Mouse (Mus musculus): ENCODE results near the gene Nt5c3b. TPM values are rescaled to one million over a fixed set of nuclear protein-coding genes. Genes with fewer than 3 reads are reported as not detected.

The Nt5c3b gene
- total RNA-seq (2023) = 4.1 and 4.5 TPM in 2 replicates

DNA sequence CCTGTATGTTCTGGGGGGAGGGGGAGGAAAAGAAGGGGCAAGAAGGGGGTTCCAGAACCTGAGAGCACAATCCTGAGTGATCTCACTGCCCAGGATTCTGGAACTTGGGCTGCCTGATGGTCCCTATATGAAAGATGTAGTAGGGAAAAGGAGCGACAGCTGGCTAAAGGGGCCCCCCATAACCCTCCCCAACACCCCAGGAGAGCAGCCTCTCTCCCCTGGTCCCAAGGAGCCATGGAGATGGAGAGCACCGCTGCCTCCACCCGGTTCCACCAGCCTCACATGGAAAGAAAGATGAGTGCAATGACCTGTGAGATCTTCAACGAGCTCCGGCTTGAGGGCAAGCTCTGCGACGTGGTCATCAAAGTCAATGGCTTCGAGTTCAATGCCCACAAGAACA is at the start of gene Nt5c3b, which contains the start of gene Klhl10:
Gene Nt5c3b, minus strand, starts transcription at position 12 of the 400 bp plus-strand sequence.
Gene Klhl10, plus strand, starts transcription at position 121 of the 400 bp plus-strand sequence.

DNA sequence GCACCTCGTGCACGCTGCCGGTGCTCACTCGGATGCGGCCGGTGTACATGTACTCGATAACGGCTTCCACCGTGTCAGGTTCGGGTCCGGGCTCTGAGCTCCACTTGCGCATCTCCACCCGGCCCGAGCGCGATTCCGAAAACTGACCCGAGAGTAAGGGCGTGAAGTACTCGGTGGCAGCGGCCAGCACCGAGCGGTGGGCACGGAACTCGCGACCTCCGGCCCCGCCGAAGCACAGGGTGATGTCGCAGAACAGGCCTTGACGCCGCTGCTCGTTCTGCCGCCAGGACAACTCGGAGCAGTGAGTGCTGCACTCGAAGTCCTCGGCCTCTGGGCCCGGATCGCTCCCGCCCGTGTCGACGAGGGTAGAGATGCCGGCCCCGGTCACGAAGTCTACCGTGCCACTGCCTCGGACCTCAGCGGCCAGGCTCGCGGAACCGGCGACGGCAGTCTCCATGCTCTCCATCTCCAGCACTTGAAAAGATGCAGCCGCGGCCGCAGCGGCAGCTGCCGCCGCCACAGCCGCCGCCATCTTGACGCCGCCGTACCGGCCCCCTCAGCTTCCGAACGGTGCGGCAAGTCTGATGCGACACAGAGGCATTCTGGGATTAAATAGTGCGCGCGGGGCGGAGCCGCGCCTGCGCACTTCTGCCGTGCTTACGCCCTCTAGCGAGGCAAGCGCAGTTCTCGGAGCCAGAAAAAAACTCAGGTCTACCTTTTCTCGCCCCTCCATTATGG is 30.8 kb upstream of the Nt5c3b start, which contains the start of gene Klhl11:
Gene Klhl11, minus strand, starts transcription at position 545 of the 738 bp plus-strand sequence.

DNA sequence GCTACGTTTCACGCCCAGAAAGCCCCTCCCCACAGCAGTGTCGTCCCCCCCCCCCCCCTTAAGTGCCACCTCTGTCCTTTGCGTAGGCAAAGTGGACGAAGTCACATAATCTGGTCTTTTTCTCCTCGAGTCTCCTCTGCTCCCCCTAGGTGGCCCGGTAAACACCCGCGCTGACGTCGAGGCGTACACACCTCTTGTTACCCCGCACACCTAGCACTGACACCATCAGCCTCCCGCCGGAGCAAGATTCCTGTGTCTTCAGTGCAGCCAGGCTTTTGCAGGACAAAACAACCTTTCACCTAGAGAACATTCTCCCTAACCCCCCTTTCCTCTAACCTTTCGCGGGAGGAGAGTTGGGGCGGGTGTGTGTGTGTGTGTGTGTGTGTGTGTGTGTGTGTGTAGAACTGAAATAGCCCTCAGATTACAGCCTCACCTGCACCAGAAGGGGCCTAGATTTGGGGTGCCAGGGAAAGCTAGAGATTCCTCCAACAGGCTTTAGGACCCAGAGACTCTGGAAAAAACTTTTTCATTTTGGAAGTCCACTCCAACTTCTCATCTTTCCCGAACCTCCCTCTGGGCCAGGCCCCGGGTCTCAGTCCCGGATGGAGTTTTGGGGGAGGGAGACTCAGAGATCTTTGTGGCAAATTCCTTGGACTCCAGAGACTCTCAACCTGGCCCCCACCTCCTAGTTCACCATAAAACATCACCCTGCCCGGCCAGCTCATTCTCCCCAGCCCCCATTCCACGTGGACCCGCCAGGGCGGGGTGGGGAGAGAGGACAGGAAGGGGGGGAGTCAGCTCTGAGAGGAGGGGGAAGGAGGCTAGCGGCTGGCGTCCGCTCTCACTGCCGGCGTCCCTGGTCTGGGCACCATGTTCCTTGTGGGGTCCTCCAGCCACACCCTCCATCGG is 26.4 kb downstream of the Nt5c3b start, which contains the start of gene Fkbp10:
Gene Fkbp10, plus strand, starts transcription at position 784 of the 909 bp plus-strand sequence.

DNA sequence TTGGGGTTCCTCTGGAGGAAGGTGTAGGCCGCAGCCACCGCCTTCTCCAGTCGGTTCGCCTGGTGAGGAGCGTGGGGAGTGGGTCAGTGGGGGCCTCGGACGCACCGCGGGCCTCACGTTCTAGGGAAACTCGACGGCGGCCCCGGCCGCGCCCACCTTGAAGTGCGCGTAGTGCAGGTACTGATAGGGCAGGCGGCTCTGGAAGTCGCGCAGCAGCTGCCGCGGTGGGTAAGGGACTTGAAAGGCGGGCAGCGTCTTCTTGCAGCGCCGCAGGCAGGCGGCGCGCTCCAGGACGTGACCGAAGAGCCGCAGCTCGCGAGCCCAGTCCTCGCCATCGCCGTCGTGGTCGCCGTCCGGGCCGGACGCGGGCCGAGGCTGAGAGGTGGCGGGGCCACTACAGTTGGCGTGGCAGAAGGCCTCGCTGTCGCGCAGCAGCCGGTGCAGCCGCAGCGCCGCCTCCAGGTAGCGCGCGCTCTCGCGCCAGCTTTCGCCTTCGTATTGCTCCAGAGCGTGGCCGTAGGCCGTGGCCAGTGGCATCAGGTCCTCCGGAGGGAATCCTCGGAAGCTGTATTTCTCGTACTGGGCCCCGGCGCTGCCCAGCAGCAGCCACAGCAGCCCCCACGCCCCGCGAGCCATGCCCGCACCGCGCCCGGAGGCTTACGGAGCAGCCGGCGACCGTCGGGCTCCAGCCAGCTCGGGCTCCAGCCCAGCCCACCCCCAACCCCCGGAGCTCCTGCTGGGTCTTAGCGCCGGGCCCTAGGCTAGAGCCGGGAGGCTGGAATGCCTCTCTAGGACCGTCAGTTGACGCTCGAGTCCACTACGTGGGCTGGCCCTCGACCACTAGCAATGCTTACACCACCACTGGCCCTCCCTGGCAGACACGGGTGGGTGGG is 27.3 kb downstream of the Nt5c3b start, which contains the start of gene P3h4:
Gene P3h4, minus strand, starts transcription at position 816 of the 893 bp plus-strand sequence.

DNA sequence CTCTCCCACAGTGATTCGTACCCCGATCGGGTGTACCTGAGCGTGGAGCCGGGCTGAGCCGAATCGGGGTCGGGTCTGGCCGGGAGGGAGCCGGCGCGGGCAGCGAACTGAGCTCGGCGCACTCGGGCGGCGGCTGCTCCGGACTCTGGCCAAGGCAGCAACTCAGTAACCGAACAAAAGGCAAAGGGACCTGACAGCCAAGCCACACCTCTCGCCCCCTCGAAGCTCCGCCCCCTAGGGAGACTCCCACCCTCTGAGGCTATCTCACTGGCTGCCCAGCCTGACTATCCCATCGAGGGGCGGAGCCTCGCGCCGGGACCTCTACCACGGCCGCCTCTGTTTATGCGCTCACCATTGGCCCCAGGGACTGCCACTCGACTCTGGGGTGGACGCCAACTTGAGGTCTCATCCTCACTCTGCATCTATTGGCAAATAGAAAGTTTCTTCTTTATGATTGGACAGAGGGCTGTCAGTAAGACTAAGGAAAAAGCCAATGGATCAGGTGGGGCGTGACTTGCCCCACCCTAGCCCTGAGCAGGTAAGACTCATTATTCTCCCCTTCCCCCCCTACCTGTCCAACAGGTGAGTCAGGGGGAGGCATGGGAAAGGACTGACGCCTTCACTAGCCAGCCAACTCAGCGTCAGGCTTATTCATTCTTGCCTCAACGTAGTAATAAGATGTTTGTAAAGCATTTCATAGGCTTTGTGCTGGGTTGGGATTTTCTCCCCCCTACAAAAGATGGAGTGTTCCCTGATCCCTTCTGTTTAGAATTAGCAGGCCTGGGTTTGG is 43.8 kb downstream of the Nt5c3b start, which contains the start of gene Jup:
Gene Jup, minus strand, starts transcription at position 164 of the 790 bp plus-strand sequence.

Other genes with a start within 250 kb of the Nt5c3b start
- gene Krt9, start 248.6 kb downstream of the Nt5c3b start, total RNA-seq (2023) = not detected in 2 replicates
- not detected in 2 replicates for gene Krt14, start 234.3 kb downstream of the Nt5c3b start, total RNA-seq (2023)
- not detected in 2 replicates for gene Krt16, start 192.9 kb downstream of the Nt5c3b start, total RNA-seq (2023)
- gene Krt17, start 180.8 kb downstream of the Nt5c3b start, total RNA-seq (2023) = not detected in 2 replicates
- not detected in 2 replicates for gene Krt42, start 171.9 kb downstream of the Nt5c3b start, total RNA-seq (2023)
- 1,814 and 1,969 TPM in 2 replicates for gene Eif1, start 121.9 kb downstream of the Nt5c3b start, total RNA-seq (2023)
- not detected in 2 replicates for gene Gast, start 107.4 kb downstream of the Nt5c3b start, total RNA-seq (2023)
- gene Hap1, start 85.7 kb downstream of the Nt5c3b start, total RNA-seq (2023) = 0.22 and 0.34 TPM in 2 replicates
- gene Jup, start 44.0 kb downstream of the Nt5c3b start, total RNA-seq (2023) = 15.8 and 23.9 TPM in 2 replicates
- gene P3h4, start 27.0 kb downstream of the Nt5c3b start, total RNA-seq (2023) = 0.22 and 0.23 TPM in 2 replicates
- 0.51 and 0.68 TPM in 2 replicates for gene Fkbp10, start 26.1 kb downstream of the Nt5c3b start, total RNA-seq (2023)
- gene Klhl10, start 109 bp upstream of the Nt5c3b start, total RNA-seq (2023) = not detected in 2 replicates
- gene Klhl11, start 30.9 kb upstream of the Nt5c3b start, total RNA-seq (2023) = 15.6 and 20.5 TPM in 2 replicates
- 116 and 138 TPM in 2 replicates for gene Acly, start 86.2 kb upstream of the Nt5c3b start, total RNA-seq (2023)
- gene Ttc25, start 103.8 kb upstream of the Nt5c3b start, total RNA-seq (2023) = not detected in 2 replicates
- gene Cnp, start 133.1 kb upstream of the Nt5c3b start, total RNA-seq (2023) = 8.8 and 11.1 TPM in 2 replicates
- gene Nkiras2, start 177.4 kb upstream of the Nt5c3b start, total RNA-seq (2023) = 38.6 and 41.5 TPM in 2 replicates
- 130 and 149 TPM in 2 replicates for gene Dnajc7, start 178.4 kb upstream of the Nt5c3b start, total RNA-seq (2023)

Measured in neutrophil, adult 65 days (primary cell).